Mouse (Mus musculus): Measurements from ENCODE around the gene Rtn1. TPM values are rescaled to one million over a fixed set of nuclear protein-coding genes. Genes with fewer than 3 reads are reported as not detected.

Rtn1 gene
- polyA plus RNA-seq, 2 experiments: 2.4 to 5.9 TPM

GRCm38 (mm10) chr12:72200828-72201227 lies 208.0 kb downstream of the Rtn1 start:
- Histone ChIP-seq H3K4me3 (replicated peaks; ENCODE audit: low read length) (no peak overlapping the region), H3K4me2 (replicated peaks; ENCODE audit: low read depth, low read length, severe bottlenecking) (no peak overlapping the region), H3K9me3 (ENCODE audit: control insufficient read depth, low read length) (no peaks in the 10 kb centered on the region), H3K27me3 (ENCODE audit: control insufficient read depth, insufficient read depth, low read length) (no peaks in the 10 kb centered on the region), H3K27ac (replicated peaks; ENCODE audit: low read depth, low read length) (no peak overlapping the region), H3K4me1 (ENCODE audit: control insufficient read depth, insufficient read depth, low read length) (no peaks in the 10 kb centered on the region), H3K9ac (ENCODE audit: low read depth, low read length, severe bottlenecking) (no peak overlapping the region), H3K36me3 (ENCODE audit: control insufficient read depth, insufficient read depth, low read length) (no peaks in the 10 kb centered on the region)
- ATAC-seq (ENCODE audit: low FRiP score, low read depth): no peak
- no peak for TF ChIP-seq POLR2A (IDR thresholded peaks at IDR 0.05; ENCODE audit: borderline replicate concordance, extremely low read depth, insufficient read depth, insufficient read length)
- no peak for DNase-seq (ENCODE audit: low spot score)
- WGBS: 72% methylated on average over 3 of the region's 3 CpGs

DNA sequence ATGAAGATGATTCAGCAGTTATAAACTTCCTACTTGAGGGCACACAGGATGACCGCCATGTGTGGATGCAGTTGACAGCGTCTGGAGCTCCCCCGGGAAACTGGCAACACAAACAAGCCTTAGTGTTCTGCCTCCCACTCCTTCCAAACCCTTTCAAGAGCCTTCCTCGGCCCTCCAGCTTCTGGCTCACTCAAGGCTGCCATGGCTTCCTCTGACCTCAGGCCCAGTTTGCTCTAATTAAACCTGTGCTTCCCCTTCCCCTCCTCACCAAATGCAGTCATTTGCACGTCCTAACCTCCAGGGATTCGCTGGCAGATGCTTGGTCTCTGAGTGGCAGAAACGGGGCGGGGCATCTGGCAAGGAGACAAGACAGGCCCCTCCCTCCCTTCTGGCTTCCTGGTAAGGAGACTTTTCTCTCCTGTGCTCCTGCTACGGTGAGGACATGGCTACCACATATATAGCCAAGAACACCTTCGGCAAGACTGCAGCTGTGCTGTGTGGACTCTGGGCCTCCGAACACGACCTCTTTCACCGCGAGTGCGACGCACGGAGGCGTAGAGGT lies 210.8 kb downstream of the Rtn1 start:
- DNase-seq (ENCODE audit: low spot score): no peak
- ATAC-seq (ENCODE audit: low FRiP score, low read depth): no peak

GRCm38 (mm10) chr12:72197434-72197833 lies 211.4 kb downstream of the Rtn1 start:
- TF ChIP-seq POLR2A (IDR thresholded peaks at IDR 0.05; ENCODE audit: borderline replicate concordance, extremely low read depth, insufficient read depth, insufficient read length): no peak
- Histone ChIP-seq H3K4me1 (ENCODE audit: control insufficient read depth, insufficient read depth, low read length) (no peaks in the 10 kb centered on the region), H3K9me3 (ENCODE audit: control insufficient read depth, low read length) (no peaks in the 10 kb centered on the region), H3K36me3 (ENCODE audit: control insufficient read depth, insufficient read depth, low read length) (no peaks in the 10 kb centered on the region), H3K4me2 (replicated peaks; ENCODE audit: low read depth, low read length, severe bottlenecking) (no peak overlapping the region), H3K27ac (replicated peaks; ENCODE audit: low read depth, low read length) (no peak overlapping the region), H3K9ac (ENCODE audit: low read depth, low read length, severe bottlenecking) (no peak overlapping the region), H3K4me3 (replicated peaks; ENCODE audit: low read length) (no peak overlapping the region), H3K27me3 (ENCODE audit: control insufficient read depth, insufficient read depth, low read length) (no peaks in the 10 kb centered on the region)
- ATAC-seq (ENCODE audit: low FRiP score, low read depth) (no peak), DNase-seq (ENCODE audit: low spot score) (no peak)
- 68% methylated on average over 7 of the region's 7 CpGs for WGBS

More for the DNA sequence above, 210.8 kb downstream of the Rtn1 start:
- H3K9ac ChIP-seq (ENCODE audit: low read depth, low read length, severe bottlenecking): no peak overlapping the region
- no peak overlapping the region for H3K4me2 ChIP-seq (replicated peaks; ENCODE audit: low read depth, low read length, severe bottlenecking)
- no peak overlapping the region for H3K4me3 ChIP-seq (replicated peaks; ENCODE audit: low read length)
- no peaks in the 10 kb centered on the region for H3K9me3 ChIP-seq (ENCODE audit: control insufficient read depth, low read length)
- no peaks in the 10 kb centered on the region for H3K36me3 ChIP-seq (ENCODE audit: control insufficient read depth, insufficient read depth, low read length)
- H3K27ac ChIP-seq (replicated peaks; ENCODE audit: low read depth, low read length): no peak overlapping the region
- no peak for TF ChIP-seq POLR2A (IDR thresholded peaks at IDR 0.05; ENCODE audit: borderline replicate concordance, extremely low read depth, insufficient read depth, insufficient read length)
- WGBS: 53% methylated on average over 18 of the region's 18 CpGs
- no peaks in the 10 kb centered on the region for H3K4me1 ChIP-seq (ENCODE audit: control insufficient read depth, insufficient read depth, low read length)
- H3K27me3 ChIP-seq (ENCODE audit: control insufficient read depth, insufficient read depth, low read length): no peaks in the 10 kb centered on the region

DNA sequence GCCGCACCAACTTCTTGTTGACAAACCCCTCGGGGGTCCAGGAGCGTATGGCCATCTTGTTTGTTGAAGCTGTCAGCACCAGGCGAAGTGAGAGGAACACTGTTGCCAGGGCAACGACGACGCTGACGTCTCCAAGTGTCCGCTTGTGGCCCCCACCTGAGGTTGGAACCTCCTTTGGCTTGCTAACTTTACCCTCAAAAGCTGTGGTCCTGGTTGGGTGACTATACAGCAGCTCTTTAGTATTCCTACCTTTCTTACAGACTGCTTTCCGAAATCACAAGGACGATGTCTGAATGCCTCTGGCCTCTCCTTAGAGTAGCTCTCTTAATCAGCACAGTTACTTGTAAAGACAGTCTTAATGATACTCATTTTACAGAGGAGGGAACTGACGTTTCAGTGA lies 223.9 kb downstream of the Rtn1 start, which contains the start of gene Ccdc175:
TSS of gene Ccdc175 (minus strand) at position 101 of the 400 bp plus-strand sequence.
- no peak within 1 kb of the TSS for H3K4me2 ChIP-seq (replicated peaks; ENCODE audit: low read depth, low read length, severe bottlenecking)

DNA sequence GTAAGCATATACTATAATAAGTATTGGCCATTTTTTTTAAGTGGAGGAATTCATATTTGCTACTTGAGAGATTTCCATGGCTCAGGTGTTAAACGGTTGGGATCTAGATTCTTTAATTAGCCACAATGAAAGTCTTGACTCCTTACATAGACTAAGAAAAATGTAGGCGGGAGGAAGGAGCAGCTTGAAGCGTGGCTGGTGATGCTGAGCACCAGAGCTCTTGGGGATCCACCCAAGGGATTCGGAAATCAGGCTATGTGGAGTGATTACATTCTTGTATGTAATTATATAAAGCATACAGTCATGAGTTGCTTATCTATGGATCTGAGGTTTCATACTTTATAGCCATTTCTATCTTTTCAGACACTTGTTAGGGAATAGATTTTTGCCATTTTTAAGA lies 229.3 kb downstream of the Rtn1 start:
- Histone ChIP-seq H3K27ac (replicated peaks; ENCODE audit: low read depth, low read length) (no peak overlapping the region), H3K4me3 (replicated peaks; ENCODE audit: low read length) (no peak overlapping the region), H3K4me1 (ENCODE audit: control insufficient read depth, insufficient read depth, low read length) (no peaks in the 10 kb centered on the region), H3K4me2 (replicated peaks; ENCODE audit: low read depth, low read length, severe bottlenecking) (no peak overlapping the region), H3K36me3 (ENCODE audit: control insufficient read depth, insufficient read depth, low read length) (no peaks in the 10 kb centered on the region), H3K9ac (ENCODE audit: low read depth, low read length, severe bottlenecking) (no peak overlapping the region), H3K27me3 (ENCODE audit: control insufficient read depth, insufficient read depth, low read length) (no peaks in the 10 kb centered on the region), H3K9me3 (ENCODE audit: control insufficient read depth, low read length) (no peaks in the 10 kb centered on the region)
- WGBS: 77% methylated on average over 4 of the region's 4 CpGs
- DNase-seq (ENCODE audit: low spot score) (no peak), ATAC-seq (ENCODE audit: low FRiP score, low read depth) (no peak)
- no peak for TF ChIP-seq POLR2A (IDR thresholded peaks at IDR 0.05; ENCODE audit: borderline replicate concordance, extremely low read depth, insufficient read depth, insufficient read length)

More for the DNA sequence above, 223.9 kb downstream of the Rtn1 start, which contains the start of gene Ccdc175:
- Histone ChIP-seq H3K27ac (replicated peaks; ENCODE audit: low read depth, low read length) (no peak within 1 kb of the TSS), H3K4me1 (ENCODE audit: control insufficient read depth, insufficient read depth, low read length) (no peaks in the 10 kb centered on the region), H3K36me3 (ENCODE audit: control insufficient read depth, insufficient read depth, low read length) (no peaks in the 10 kb centered on the region), H3K27me3 (ENCODE audit: control insufficient read depth, insufficient read depth, low read length) (no peaks in the 10 kb centered on the region), H3K9ac (ENCODE audit: low read depth, low read length, severe bottlenecking) (no peak within 1 kb of the TSS), H3K9me3 (ENCODE audit: control insufficient read depth, low read length) (no peaks in the 10 kb centered on the region), H3K4me3 (replicated peaks; ENCODE audit: low read length) (no peak within 1 kb of the TSS)
- DNase-seq (ENCODE audit: low spot score) (no peak), ATAC-seq (ENCODE audit: low FRiP score, low read depth) (no peak)
- TF ChIP-seq POLR2A (IDR thresholded peaks at IDR 0.05; ENCODE audit: borderline replicate concordance, extremely low read depth, insufficient read depth, insufficient read length): no peak
- 81% methylated on average over 12 of the region's 12 CpGs for WGBS
